Mouse (Mus musculus) layer of hippocampus, adult 11-12 months (tissue): ENCODE measurements around the gene Gpn3.

ENCODE experiments used
- DNase-seq: peaks from one replicate; pipeline ENCODE4 v3.0.0; 2022; ENCODE audit warnings: low spot score

Gene Gpn3

GRCm38 (mm10) chr5:122371591-122372191, at the start of gene Gpn3:
Gpn3 (plus strand) TSS chr5:122371876.
- DNase-seq = no peak

DNA sequence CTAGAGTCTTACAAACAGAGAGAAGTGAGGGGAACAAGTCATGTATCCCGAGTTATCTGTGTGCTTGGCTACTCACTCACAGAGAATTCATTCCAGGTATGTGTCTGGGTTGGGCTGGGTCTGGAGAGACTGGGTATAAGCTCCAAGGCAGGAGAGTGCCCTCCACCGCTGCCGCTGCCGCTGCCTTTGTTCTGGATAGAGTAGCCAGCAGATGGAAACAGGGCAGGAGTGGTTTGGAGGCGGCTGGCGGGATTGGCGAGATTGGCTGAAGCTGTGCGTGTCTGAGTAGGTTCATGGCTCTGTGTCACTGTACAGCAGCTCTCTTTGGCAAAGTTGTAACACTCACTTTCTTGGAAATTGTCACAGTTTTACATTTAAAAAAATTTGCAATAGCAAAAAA, 48.2 kb upstream of the Gpn3 start:
- no peak for DNase-seq

DNA sequence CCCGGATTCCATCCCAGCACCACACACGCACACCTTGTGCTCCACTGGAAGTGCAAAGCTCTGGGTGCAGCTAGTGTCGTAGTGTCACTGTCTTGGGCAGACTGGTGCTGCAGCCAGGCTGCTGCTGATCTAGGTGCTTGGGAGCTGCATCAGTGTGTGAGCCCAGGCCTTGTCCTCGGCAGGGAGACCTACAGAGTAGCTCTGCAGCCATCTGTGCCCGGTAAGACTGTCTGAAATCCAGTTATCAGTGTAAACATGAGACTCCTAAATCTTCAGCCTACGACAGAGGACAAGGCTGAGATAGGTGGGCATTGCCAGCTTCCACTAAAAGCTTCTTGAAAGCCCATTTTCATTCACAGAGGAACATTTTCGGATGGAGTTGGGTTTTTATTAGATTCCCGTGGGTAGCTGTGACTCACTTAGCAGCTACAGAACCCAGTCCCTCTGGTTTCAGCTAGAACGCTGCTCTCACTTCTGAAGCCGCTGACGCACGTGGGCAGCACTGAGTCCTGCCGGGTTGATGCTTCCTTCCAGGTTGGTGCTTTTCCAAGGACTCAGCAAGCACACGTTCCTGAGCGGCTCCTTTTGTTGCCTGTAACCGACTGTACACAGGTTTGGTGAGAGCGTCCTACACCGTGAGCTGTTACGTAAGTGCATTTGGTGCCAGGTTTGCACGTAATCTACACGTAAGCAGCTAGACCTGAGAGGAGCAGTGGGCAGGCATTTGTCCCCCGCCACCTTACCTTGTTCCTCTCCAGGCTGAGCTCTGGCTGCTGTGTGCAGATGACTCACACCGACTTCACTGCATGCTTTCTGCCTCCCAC, 46.9 kb upstream of the Gpn3 start:
- peak; percentile 80 for DNase-seq

DNA sequence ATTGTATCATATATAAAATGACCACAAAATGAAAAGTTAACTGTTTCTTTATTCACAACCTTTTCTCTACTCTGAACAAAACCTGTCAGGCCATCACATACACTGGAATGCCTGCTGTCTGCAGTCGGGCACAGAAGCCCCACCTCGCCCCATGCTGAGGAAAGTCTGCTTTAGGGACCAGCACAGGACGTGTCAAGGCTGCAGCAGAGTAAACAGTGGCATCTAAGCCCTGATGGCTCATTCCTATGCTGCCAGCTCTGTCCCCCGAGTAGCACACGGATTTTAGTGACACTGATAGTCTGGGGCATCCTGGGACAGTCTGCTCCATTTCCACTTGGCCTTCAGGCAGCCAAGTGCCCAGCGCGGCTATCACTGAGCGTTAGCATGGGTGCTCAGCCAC, 46.2 kb upstream of the Gpn3 start:
- no peak for DNase-seq

- DNase-seq = no peak
Measured at GRCm38 (mm10) chr5:122327283-122327682, 44.4 kb upstream of the Gpn3 start.

DNA sequence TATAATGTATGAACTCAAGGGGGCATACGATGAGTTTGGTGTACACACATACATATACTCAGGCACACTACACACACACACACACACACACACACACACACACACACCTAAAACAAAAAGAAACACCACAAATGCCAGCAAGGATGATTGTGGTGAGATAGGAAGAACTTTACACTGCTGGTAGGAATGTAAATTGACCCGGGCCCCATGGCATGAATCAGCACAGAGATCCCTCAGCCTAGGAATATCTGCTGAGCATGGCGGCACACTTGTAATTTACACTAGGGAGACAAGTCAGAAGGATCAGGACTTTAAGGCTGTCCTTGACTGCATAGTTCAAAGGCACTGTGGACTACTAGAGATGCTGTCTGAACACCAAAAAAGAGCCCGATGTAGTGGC, 41.4 kb upstream of the Gpn3 start:
- no peak for DNase-seq

GRCm38 (mm10) chr5:122334682-122335081, 37.0 kb upstream of the Gpn3 start:
- no peak for DNase-seq

DNA sequence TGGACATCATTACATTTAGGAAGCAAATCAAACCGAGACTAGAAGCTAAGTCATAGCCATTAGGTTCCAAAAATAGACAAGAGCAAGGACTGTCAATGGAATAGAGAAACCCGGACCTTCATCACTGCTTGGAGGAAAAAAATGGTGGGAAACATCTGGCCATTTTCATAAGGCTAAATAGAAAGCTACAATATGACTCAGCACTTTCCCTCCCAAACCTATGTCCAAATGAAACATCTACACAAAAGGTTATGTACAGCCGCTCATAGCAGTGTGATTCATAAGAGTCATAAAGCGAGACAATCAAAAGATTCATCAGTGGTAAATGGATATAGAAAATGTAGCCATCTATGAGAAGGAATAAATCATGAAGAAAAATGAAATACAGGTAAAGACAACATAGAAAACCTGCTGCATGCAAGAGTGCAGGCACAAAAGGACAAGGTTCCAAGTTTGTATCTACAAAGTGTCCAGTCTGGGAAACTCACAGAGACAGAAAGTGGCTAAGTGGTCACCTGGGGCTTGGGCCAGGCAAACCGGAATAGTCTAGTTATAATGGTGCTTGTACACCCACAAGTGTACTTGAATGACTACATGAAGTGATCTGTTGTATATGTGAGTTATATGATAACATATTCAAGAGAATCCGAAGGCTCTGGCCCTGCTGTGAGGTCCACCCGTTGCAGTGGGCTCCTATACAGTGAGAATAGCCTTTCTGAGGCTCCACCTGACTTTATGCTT, 35.0 kb upstream of the Gpn3 start:
- DNase-seq = no peak

- DNase-seq = no peak
Measured at GRCm38 (mm10) chr5:122342874-122343273, 28.8 kb upstream of the Gpn3 start.

GRCm38 (mm10) chr5:122343768-122344167, 27.9 kb upstream of the Gpn3 start:
- no peak for DNase-seq

DNA sequence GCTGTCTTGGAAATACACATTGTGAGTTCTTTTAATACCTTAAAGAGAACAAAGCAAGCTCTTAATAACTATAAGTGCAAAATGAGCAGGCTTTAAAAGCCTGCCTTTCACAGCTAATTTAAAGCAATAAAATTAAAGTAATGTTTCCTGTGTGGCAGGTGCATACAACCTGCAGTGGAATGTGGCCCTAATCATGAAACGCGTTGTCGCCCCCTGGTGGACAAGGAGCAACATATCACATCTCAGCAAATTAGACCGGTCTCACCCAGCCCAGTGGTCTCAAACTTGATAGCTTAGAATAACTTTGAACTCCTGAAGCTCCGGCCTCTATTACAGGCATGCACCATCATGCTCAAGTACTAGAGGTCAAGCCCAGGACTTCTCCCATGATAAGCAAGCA, 27.4 kb upstream of the Gpn3 start:
- DNase-seq = peak; percentile 69

GRCm38 (mm10) chr5:122345777-122346176, 25.9 kb upstream of the Gpn3 start:
- DNase-seq = no peak

DNA sequence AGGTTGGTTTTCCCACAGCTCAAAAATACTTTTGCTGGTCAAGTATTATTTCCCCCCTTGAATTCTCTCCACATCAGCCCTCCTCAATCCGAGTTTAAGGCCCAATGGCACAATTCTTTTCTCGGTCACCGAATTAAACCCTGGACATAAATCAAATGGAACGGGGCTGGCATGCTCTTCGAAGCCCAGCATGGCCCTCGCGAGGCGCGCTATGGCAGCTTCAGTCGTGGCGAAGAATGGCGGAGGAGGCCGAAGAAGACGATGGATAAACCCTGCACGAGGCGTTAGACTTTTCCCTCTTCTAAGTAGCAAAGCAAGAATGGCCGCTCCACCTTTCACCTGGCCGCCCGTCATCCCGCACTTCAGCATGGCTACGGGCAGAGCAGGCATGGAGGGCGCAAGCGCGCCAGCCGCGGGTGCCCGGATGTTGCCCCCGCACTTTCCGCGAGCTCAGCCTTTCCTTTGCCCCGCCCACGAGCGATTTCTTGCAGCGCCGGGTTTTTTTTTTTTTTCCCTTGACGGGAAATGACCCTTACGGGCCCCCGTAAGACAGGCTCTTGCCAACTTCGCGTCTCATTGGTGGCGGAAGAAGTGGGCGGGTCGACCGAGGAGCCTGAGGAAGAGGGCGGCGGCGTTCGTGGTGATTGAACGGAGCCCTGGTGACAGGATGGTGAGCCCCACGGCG, 17.7 kb upstream of the Gpn3 start, which contains the start of the genes Rad9b and Vps29:
TSS of gene Rad9b (minus strand) at position 427 of the 685 bp plus-strand sequence.
TSS of gene Vps29 (plus strand) at position 563 of the 685 bp plus-strand sequence.
- peak; percentile 97 for DNase-seq

- no peak for DNase-seq
Measured at GRCm38 (mm10) chr5:122354492-122355067, 17.1 kb upstream of the Gpn3 start.

GRCm38 (mm10) chr5:122372192-122372769, 605 bp downstream of the Gpn3 start, which contains the start of gene Fam216a:
Fam216a (minus strand) TSS chr5:122372364.
- peak; percentile 99 for DNase-seq

GRCm38 (mm10) chr5:122372878-122373277, 1.2 kb downstream of the Gpn3 start:
- DNase-seq = no peak

GRCm38 (mm10) chr5:122377101-122377833, 5.6 kb downstream of the Gpn3 start:
- DNase-seq = no peak

- DNase-seq = no peak
Measured at GRCm38 (mm10) chr5:122378171-122378570, 6.5 kb downstream of the Gpn3 start.

DNA sequence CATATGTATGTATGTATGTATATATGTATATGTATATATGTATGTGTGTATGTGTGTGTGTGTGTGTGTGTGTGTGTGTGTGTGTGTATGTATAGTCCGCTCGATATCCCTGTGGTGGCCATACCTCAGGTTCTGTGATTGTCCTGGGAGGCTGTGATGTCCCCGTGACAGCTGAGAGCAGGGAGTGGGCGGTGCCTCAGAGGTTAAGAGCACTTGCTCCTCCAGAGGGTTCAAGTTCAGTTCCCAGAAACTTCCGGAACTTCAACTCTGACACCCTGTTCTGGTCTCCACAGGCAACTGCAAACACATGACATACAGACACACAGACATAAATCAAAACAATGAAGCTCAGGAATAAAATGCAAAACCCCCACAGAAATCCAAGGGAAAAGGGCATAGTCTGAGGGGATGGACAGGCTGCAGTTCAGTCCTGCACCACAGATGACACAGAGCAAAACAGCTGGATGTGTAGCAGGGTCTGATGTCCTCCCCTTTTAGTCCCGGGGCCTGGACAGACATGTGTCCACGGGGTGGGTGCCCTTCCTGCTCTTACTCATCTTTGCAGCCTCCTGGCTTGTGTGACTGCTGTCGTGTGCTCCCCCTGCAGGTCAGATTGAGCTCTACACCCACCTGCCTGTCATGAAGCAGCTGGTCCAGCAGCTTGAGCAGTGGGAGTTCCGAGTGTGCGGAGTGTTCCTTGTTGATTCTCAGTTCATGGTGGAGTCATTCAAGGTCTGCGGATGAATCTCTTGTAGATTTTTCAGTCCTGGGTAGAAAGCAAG, 7.9 kb downstream of the Gpn3 start:
- DNase-seq = peak; percentile 90

DNA sequence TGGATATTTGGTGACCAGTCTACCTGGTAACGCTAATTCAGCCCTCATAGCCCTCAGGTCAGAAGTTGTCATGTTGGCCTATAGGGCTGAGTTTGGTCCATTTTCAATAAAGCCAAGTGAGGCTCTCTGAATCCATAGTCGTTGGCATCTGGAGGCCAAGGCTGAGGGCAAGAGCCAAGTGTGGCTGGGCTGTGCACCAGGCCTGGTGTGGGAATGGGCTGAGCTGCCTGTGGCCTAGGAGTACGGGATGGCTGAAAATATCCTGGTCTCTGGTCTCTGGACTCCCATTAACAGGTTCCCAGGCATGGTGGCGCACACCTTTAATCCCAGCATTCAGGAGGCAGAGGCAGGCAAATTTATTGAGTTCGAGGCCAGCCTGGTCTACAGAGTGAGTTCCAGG, 18.3 kb downstream of the Gpn3 start:
- no peak for DNase-seq
